Mouse (Mus musculus) stomach, embryonic 15.5 days (tissue): ENCODE measurements around the gene Mtx3. TPM values are rescaled to one million over a fixed set of nuclear protein-coding genes. Genes with fewer than 3 reads are reported as not detected.
A peak's percentile ranks its signal among the peaks of the same experiment; 100 is the strongest.
"Not testable (repeated sequence)": the region's sequence is repeated elsewhere in the genome, so short reads cannot be mapped to it uniquely, and the experiment has no call there.

Experiments
- ATAC-seq: fragments of 200-750 bp; cut with Nextera tagmentation; 2 replicates; pipeline ENCODE4 v1.8.0; 2017; ENCODE audit warnings: low read depth, moderate number of reproducible peaks, moderate TSS enrichment; ENCODE audit not compliant: insufficient read depth, low FRiP score
- H3K27ac ChIP-seq: fragments of 300-500 bp; sonication (generic); 2 replicates; pipeline ENCODE4 v1.5.1; 2015; ENCODE audit warnings: mild to moderate bottlenecking, inconsistent platforms
- H3K27me3 ChIP-seq: fragments of 300-500 bp; sonication (generic); replicated peaks from 2 replicates; pipeline ENCODE4 v1.6.1; 2015; ENCODE audit warnings: inconsistent platforms
- H3K36me3 ChIP-seq: fragments of 300-500 bp; sonication (generic); 2 replicates; pipeline ENCODE4 v1.6.1; 2015; ENCODE audit warnings: inconsistent platforms
- H3K4me1 ChIP-seq: fragments of 300-500 bp; sonication (generic); 2 replicates; pipeline ENCODE4 v1.6.1; 2015; ENCODE audit warnings: inconsistent platforms
- H3K4me2 ChIP-seq: fragments of 300-500 bp; sonication (generic); 2 replicates; pipeline ENCODE4 v1.6.1; 2015; ENCODE audit warnings: mild to moderate bottlenecking, inconsistent platforms
- H3K4me3 ChIP-seq: fragments of 300-500 bp; sonication (generic); replicated peaks from 2 replicates; pipeline ENCODE4 v1.5.1; 2015; ENCODE audit warnings: inconsistent platforms
- H3K9ac ChIP-seq: fragments of 300-500 bp; sonication (generic); 2 replicates; pipeline ENCODE4 v1.6.1; 2015; ENCODE audit warnings: inconsistent platforms
- H3K9me3 ChIP-seq: fragments of 300-500 bp; sonication (generic); 2 replicates; pipeline ENCODE4 v1.6.1; 2016; ENCODE audit warnings: inconsistent platforms
- WGBS: fragments of 180-500 bp; shearing (Covaris S2); methylation state at CpG from one replicate; pipeline ENCODE4 v1.1.7; 2015; 5-methylcytosine and 5-hydroxymethylcytosine counted together
- polyA plus RNA-seq: library from polyadenylated mRNA; unstranded; fragments of >200 nt; fragmentation: Nextera tagmentation; extraction: Ambion mirVana; gene quantifications from 2 replicates; pipeline ENCODE4 v1.2.1, GENCODE M21; 2015

Gene Mtx3
- 3.2 and 3.7 TPM in 2 replicates for polyA plus RNA-seq

- Histone ChIP-seq H3K4me2 (peak within 1 kb of the TSS; percentile 64), H3K27ac (peak within 1 kb of the TSS; percentile 81), H3K27me3 (no peaks in the 10 kb centered on the region), H3K9me3 (no peaks in the 10 kb centered on the region), H3K9ac (peak within 1 kb of the TSS; percentile 52), H3K36me3 (0 out of 2 replicates have a peak, but pooled peaks cover 7% of the 10 kb centered on the region), H3K4me1 (peaks cover 4% of the 10 kb centered on the region; the same call in 1 of the 2 replicates), H3K4me3 (peak within 1 kb of the TSS; percentile 91)
- peak; percentile 88 for ATAC-seq
- 1% methylated on average over 40 of the region's 40 CpGs for WGBS
These were observed at the start of gene Mtx3 for GRCm38 (mm10) chr13:92844586-92845221. Gene Mtx3 (plus strand): TSS chr13:92844760.

GRCm38 (mm10) chr13:92798830-92799229, 45.7 kb upstream of the Mtx3 start:
- ATAC-seq = no peak
- Histone ChIP-seq H3K27me3 (peaks cover 10% of the 10 kb centered on the region; the same call in 1 of the 2 replicates), H3K4me3 (no peak overlapping the region), H3K9me3 (no peaks in the 10 kb centered on the region), H3K4me2 (no peak overlapping the region), H3K27ac (no peak overlapping the region), H3K4me1 (peaks cover 9% of the 10 kb centered on the region), H3K9ac (no peak overlapping the region), H3K36me3 (no peaks in the 10 kb centered on the region)
- WGBS = 60% methylated on average over 2 of the region's 2 CpGs

- ATAC-seq = no peak
These were observed 45.1 kb upstream of the Mtx3 start for GRCm38 (mm10) chr13:92799306-92799925.

GRCm38 (mm10) chr13:92806785-92807184, 37.8 kb upstream of the Mtx3 start:
- Histone ChIP-seq H3K27me3 (no peaks in the 10 kb centered on the region), H3K9ac (no peak overlapping the region), H3K9me3 (no peaks in the 10 kb centered on the region), H3K4me1 (no peaks in the 10 kb centered on the region), H3K4me3 (no peak overlapping the region), H3K36me3 (no peaks in the 10 kb centered on the region), H3K27ac (no peak overlapping the region), H3K4me2 (no peak overlapping the region)
- ATAC-seq = no peak

More at GRCm38 (mm10) chr13:92799306-92799925, 45.1 kb upstream of the Mtx3 start:
- H3K9me3 ChIP-seq = no peaks in the 10 kb centered on the region
- H3K27me3 ChIP-seq = peaks cover 6% of the 10 kb centered on the region; the same call in 1 of the 2 replicates
- no peak overlapping the region for H3K27ac ChIP-seq
- no peak overlapping the region for H3K4me2 ChIP-seq
- H3K36me3 ChIP-seq = no peaks in the 10 kb centered on the region
- H3K4me3 ChIP-seq = no peak overlapping the region
- peaks cover 6% of the 10 kb centered on the region for H3K4me1 ChIP-seq
- 56% methylated on average over 7 of the region's 7 CpGs for WGBS
- no peak overlapping the region for H3K9ac ChIP-seq

GRCm38 (mm10) chr13:92807849-92808248, 36.7 kb upstream of the Mtx3 start:
- Histone ChIP-seq H3K9ac (no peak overlapping the region), H3K27me3 (no peaks in the 10 kb centered on the region), H3K27ac (no peak overlapping the region), H3K4me2 (no peak overlapping the region), H3K4me3 (no peak overlapping the region), H3K36me3 (no peaks in the 10 kb centered on the region), H3K4me1 (no peaks in the 10 kb centered on the region), H3K9me3 (no peaks in the 10 kb centered on the region)
- no peak for ATAC-seq
- 87% methylated on average over 3 of the region's 3 CpGs for WGBS

GRCm38 (mm10) chr13:92810592-92810991, 34.0 kb upstream of the Mtx3 start:
- not testable (repeated sequence) for H3K9me3 ChIP-seq, H3K27me3 ChIP-seq, H3K27ac ChIP-seq, H3K4me1 ChIP-seq, H3K9ac ChIP-seq, H3K4me3 ChIP-seq, H3K4me2 ChIP-seq, H3K36me3 ChIP-seq, ATAC-seq
- WGBS = 93% methylated on average over 1 of the region's 1 CpGs

GRCm38 (mm10) chr13:92816329-92816728, 28.2 kb upstream of the Mtx3 start:
- Histone ChIP-seq H3K36me3 (no peaks in the 10 kb centered on the region), H3K9me3 (no peaks in the 10 kb centered on the region), H3K27ac (no peak overlapping the region), H3K27me3 (no peaks in the 10 kb centered on the region), H3K4me2 (no peak overlapping the region), H3K9ac (no peak overlapping the region), H3K4me3 (no peak overlapping the region), H3K4me1 (no peaks in the 10 kb centered on the region)
- ATAC-seq = no peak
- 82% methylated on average over 5 of the region's 5 CpGs for WGBS

- Histone ChIP-seq H3K9me3 (no peaks in the 10 kb centered on the region), H3K4me1 (no peaks in the 10 kb centered on the region), H3K4me2 (no peak overlapping the region), H3K36me3 (no peaks in the 10 kb centered on the region), H3K9ac (no peak overlapping the region), H3K4me3 (no peak overlapping the region), H3K27ac (no peak overlapping the region), H3K27me3 (no peaks in the 10 kb centered on the region)
- 35% methylated on average over 3 of the region's 3 CpGs for WGBS
- ATAC-seq = no peak
These were observed 27.2 kb upstream of the Mtx3 start for GRCm38 (mm10) chr13:92817357-92817756.

GRCm38 (mm10) chr13:92828820-92829219, 15.7 kb upstream of the Mtx3 start:
- H3K27me3 ChIP-seq = no peaks in the 10 kb centered on the region
- H3K27ac ChIP-seq = no peak overlapping the region
- WGBS = 43% methylated on average over 10 of the region's 10 CpGs
- H3K4me1 ChIP-seq = 0 out of 2 replicates have a peak, but pooled peaks cover 2% of the 10 kb centered on the region
- H3K36me3 ChIP-seq = no peaks in the 10 kb centered on the region
- H3K9me3 ChIP-seq = no peaks in the 10 kb centered on the region
- no peak overlapping the region for H3K4me3 ChIP-seq
- peak overlapping the region; percentile 32; the same call in 1 of the 2 replicates for H3K4me2 ChIP-seq
- no peak overlapping the region for H3K9ac ChIP-seq
- ATAC-seq = no peak

GRCm38 (mm10) chr13:92833162-92833561, 11.4 kb upstream of the Mtx3 start:
- H3K9ac ChIP-seq = no peak overlapping the region
- no peak overlapping the region for H3K4me2 ChIP-seq
- no peak overlapping the region for H3K27ac ChIP-seq
- 0 out of 2 replicates have a peak, but pooled peaks cover 2% of the 10 kb centered on the region for H3K4me1 ChIP-seq
- 77% methylated on average over 4 of the region's 4 CpGs for WGBS
- H3K36me3 ChIP-seq = no peaks in the 10 kb centered on the region
- H3K27me3 ChIP-seq = no peaks in the 10 kb centered on the region
- no peaks in the 10 kb centered on the region for H3K9me3 ChIP-seq
- no peak overlapping the region for H3K4me3 ChIP-seq
- ATAC-seq = no peak

- no peak for ATAC-seq
- no peaks in the 10 kb centered on the region for H3K27me3 ChIP-seq
- peaks cover 4% of the 10 kb centered on the region; the same call in 1 of the 2 replicates for H3K4me1 ChIP-seq
- H3K27ac ChIP-seq = no peak overlapping the region
- WGBS = 50% methylated on average over 4 of the region's 4 CpGs
- no peaks in the 10 kb centered on the region for H3K9me3 ChIP-seq
- no peak overlapping the region for H3K9ac ChIP-seq
- H3K4me2 ChIP-seq = no peak overlapping the region
- H3K4me3 ChIP-seq = no peak overlapping the region
- 0 out of 2 replicates have a peak, but pooled peaks cover 14% of the 10 kb centered on the region for H3K36me3 ChIP-seq
These were observed 1.9 kb downstream of the Mtx3 start for GRCm38 (mm10) chr13:92846438-92846837.

GRCm38 (mm10) chr13:92847336-92847735, 2.8 kb downstream of the Mtx3 start:
- no peak overlapping the region for H3K9ac ChIP-seq
- H3K36me3 ChIP-seq = 0 out of 2 replicates have a peak, but pooled peaks cover 14% of the 10 kb centered on the region
- peaks cover 4% of the 10 kb centered on the region; the same call in 1 of the 2 replicates for H3K4me1 ChIP-seq
- ATAC-seq = no peak
- no peak overlapping the region for H3K27ac ChIP-seq
- H3K4me3 ChIP-seq = no peak overlapping the region
- no peak overlapping the region for H3K4me2 ChIP-seq
- no peaks in the 10 kb centered on the region for H3K9me3 ChIP-seq
- WGBS = 88% methylated on average over 7 of the region's 7 CpGs
- no peaks in the 10 kb centered on the region for H3K27me3 ChIP-seq
